Mouse (Mus musculus) frontal cortex, postnatal 36 days (tissue): Measurements from ENCODE around the gene Zcchc10.
A peak's percentile ranks its signal among the peaks of the same experiment; 100 is the strongest.
"Not testable (repeated sequence)": the region's sequence is repeated elsewhere in the genome, so short reads cannot be mapped to it uniquely, and the experiment has no call there.

Source experiments
- DNase-seq, 2 experiments: peaks; one replicate each; pipeline ENCODE4 v3.0.0; 2022; ENCODE audit warnings: low spot score in 2 of 2

Zcchc10 gene

DNA sequence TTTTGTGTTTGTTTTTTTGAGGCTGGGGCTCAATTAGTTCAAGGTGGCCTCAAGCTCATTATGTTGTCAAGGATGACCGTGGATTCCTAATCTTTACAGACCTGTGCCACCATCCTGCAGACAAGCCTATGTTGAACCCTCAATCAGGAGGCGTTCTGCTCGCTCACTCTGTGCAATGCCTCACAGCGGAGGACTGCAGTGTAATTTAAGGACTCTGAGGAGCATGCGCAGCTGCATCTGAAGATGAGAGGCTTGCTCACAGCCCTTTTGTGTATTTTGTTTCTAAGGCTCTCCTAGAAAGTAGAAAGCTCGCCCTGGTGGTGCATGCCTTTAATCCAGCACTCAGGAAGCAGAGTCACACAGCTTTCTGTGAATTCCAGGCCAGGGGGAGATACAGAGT lies 7.5 kb upstream of the Zcchc10 start:
- no peak for DNase-seq

- DNase-seq = no peak
Measured at GRCm38 (mm10) chr11:53318041-53318440, 6.4 kb upstream of the Zcchc10 start.

GRCm38 (mm10) chr11:53318568-53318967 lies 5.9 kb upstream of the Zcchc10 start:
- DNase-seq = not testable (repeated sequence)

GRCm38 (mm10) chr11:53319867-53320266 lies 4.6 kb upstream of the Zcchc10 start:
- DNase-seq = not testable (repeated sequence)

DNA sequence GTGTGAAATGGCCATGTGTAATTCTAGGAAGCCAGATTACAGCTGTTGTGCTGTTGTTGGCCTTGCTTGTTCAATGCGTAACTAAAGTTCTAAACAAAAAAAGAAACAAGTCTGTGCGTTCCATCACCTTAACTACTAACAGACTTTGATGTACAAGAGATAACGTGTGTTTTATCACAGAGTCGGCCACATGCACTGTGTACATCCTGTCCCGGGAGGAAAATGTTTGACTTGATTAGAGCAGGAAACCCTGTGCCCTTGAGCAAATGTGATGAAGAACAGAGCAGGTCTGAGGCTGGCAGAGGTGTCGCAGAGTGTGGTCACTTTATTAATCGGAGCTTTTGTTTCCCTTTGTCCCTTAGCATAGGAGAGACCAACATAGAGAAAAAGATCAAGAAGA lies 5.8 kb downstream of the Zcchc10 start:
- no peak for DNase-seq

DNA sequence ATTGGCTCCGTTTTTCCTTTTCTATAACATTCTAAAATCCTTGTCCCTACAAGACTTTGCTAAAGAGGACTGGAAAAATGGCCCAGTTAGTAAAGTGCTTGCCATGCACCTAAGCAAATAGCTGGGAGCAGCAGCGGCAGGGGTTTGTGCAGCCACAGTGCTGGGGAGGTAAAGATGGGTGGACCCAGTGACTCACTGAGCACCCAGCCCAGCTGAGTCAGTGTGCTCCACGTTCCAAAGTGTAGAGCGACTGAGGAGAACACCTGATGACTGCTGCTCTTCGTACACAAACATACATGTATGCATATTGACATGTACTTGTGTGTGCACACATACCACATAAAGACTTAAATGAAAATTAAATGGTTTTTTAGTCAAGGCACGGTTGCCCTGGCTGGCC lies 6.6 kb downstream of the Zcchc10 start:
- no peak for DNase-seq

DNA sequence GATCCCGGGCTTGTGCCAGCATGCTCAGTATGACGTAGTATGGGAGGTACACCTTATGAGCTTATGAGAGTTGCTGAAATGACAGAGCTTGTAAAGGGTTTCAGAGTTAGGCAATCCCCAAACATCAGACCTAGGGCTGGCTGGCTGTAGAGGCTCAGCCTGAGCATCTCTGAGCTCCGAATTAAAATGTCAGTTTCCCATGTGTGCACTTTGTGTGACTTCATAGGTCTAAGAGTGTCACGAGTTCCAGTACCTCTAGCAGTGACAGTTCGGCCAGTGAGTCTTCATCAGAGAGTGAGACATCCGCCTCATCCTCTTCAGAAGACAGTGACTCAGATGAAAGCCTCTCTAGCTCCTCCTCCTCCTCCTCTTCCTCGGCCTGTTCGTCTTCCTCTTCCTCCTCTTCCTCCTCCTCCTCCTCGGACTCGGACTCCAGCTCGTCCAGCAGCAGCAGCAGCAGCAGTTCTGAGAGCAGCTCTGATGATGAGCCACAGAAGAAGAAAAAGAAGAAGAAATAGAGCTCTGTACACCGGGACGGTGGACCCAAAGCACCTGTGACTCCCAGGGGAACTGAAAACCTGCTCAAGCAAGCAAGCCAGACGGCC lies 7.7 kb downstream of the Zcchc10 start:
- no peak for DNase-seq

DNA sequence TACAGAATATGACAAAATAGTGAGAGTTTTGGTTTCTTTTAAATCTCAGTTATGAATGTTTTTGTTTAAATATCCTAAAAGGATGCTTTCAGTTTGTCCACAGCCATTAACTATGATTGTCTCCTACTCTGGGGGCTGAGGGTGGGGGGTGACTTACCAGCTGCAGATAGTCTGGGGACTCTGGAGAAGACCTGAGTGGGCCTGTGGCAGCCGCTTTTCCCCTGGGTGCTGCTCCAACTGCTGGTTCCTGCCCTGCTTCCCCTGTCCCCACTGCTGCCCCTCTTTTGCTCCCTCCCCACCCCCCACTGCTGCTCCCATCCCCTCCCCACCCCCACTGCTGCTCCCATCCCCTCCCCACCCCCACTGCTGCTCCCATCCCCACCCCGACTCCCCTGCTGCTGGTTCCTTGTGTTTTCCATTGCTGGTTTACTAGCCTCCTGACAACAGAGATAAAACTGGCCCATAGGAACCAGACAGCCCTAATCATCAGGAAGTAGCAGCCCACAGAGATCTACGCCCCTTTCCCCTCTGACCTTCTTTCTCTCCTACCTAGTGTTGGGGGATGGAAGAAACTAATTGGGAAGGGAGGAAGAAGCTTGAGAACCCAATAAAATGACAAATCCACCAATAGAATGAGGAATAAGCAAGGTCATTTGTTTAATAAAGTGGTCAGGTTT lies 11.2 kb downstream of the Zcchc10 start:
- DNase-seq = no peak

- no peak for DNase-seq
Measured at GRCm38 (mm10) chr11:53336182-53336571, 11.7 kb downstream of the Zcchc10 start.

DNA sequence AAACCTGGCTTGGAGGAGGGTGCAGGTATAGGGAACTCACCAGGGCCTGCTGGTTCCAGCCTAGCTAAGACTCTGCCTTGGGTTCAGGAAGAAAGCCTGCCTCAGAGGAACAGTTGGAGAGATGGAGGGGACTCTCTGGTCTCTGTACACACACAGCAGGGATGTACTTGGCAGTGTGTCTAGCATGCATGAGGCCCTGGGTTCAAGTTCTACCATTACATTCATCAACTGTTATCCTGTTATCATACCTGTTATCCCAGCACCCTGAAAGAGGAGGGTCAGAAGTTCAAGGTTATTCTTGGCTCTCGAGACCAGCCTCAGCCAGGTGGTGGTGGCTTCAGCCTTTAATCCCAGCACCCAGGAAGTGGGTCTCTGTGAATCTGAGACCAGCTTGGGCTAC lies 12.4 kb downstream of the Zcchc10 start:
- no peak for DNase-seq

- no peak for DNase-seq
Measured at GRCm38 (mm10) chr11:53337684-53338083, 13.2 kb downstream of the Zcchc10 start.

GRCm38 (mm10) chr11:53341019-53341418 lies 16.5 kb downstream of the Zcchc10 start:
- not testable (repeated sequence) for DNase-seq

- no peak for DNase-seq
Measured at GRCm38 (mm10) chr11:53342711-53343110, 18.2 kb downstream of the Zcchc10 start.

GRCm38 (mm10) chr11:53345328-53345727 lies 20.8 kb downstream of the Zcchc10 start:
- DNase-seq = no peak

- no peak for DNase-seq
Measured at GRCm38 (mm10) chr11:53345738-53346137, 21.3 kb downstream of the Zcchc10 start.

DNA sequence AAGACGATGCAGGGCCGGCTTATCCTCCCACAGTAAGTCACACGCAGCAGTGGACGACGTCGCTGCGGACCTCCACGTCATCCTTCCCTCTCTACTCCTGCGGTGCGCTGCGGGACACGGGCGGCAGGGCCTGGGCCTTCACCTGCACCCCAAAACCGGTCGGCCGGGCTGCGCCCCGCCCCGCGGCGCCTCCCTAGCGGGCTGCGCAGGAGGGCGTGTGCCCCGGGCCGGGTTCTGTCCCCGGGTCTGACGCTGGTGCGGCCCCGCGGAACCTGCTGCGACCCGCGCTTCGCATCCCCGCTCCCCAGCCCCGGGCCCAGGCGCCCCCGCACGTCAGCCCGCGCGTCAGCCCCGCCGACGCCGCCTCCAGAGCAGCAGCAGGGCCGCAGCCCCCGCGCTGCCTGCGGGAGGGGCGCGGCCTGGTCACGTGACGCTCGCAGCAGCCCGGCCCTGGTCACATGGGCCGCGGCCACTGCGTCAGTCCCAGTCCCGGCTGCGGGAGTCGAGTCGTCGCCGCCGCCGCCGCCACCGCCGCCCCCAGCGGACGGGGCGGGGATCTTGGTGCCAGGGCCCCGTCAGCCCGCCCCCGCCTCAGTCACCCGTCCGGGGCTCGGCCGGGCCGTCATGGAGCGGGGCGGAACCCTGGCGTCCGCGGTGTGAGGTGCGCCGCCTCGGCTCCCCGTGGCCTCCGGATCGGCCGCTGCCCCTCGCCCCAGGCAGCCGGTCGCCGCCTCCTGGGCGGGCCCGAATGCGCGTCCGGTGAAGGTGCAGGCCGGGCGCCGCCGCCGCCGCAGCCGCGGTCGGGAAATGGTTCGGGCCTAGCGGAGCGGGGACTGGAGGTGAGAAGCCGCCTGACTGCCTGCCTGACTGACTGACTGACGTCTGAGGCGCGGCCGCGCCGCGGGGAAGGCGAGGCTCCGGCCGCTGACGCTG lies 26.1 kb downstream of the Zcchc10 start, which contains the start of gene Aff4:
Gene Aff4 (plus strand): TSS at position 543 of the 933 bp plus-strand sequence.
- DNase-seq = peak; percentile 88 to 90

- peak; percentile 43 to 46 for DNase-seq
Measured at GRCm38 (mm10) chr11:53351224-53351942, 26.9 kb downstream of the Zcchc10 start.

DNA sequence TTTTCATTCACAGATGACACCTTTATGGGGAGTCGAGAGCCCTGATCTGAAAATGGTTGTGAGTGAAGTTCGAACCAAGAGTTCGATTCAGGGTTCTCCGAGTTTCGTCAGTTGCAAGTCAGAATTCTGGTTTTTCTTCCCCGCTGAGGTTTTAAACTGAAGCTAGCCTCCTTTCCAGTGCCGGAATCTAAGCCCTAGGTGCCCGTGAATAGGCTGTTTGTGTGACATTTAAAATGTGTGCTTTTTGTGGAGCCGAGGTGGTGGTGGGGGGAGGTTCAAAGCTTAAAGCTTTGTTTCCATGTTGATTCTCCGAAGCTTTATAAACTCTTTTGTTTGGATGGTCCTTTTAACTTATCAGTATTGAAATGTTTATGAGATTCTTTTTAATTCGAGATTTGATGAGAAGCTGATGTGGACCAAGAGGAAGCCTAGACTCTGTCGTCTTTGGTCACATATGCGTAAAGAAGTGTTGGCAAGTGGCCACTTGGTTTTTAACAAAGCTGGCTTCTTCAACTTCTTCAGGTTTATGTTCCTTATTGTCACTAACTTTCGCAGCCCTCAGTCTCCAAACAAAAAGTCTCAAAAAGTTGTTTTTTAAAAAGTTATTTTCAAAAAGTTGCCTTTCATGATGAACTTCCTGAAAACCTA lies 27.6 kb downstream of the Zcchc10 start:
- DNase-seq = peak in 1 of 2 experiments; percentile 12

DNA sequence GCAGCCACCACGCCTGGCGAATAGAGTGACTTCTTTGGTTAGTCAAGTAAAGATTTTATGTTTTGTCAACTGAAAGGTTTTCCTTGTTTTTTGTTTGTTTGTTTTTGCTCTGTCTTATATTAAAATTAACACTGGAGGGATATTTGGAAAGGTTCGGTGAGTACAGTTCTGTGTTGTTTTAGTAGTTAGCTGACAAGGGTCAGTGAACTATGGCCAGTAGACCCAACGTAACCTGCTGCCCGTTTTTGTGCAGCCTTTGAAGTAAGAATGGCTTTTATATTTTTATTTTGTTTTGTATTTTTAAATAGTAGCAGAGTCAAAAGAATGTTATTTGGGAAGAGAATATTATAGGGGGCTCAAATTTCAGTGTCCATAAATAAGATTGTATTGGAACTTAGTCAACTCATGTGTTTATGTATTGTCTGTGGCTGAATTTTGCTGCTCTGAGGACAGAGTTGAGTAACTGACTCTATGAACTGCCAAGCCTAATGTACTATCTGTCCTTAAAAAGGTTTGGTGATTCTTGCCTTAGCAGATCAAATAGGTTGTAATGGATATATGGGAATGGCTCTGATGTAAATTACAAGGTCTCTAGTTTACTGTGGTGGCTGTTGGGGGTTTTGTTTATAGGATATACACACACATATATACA lies 34.2 kb downstream of the Zcchc10 start:
- DNase-seq = no peak

- DNase-seq = no peak
Measured at GRCm38 (mm10) chr11:53367032-53367431, 42.6 kb downstream of the Zcchc10 start.

- DNase-seq = no peak
Measured at GRCm38 (mm10) chr11:53378918-53379317, 54.4 kb downstream of the Zcchc10 start.
